Mouse (Mus musculus) cerebellum, postnatal 4 days (tissue): ENCODE results near the gene Gm20431.

ENCODE experiments used
- DNase-seq, 2 experiments: peaks; one replicate each; pipeline ENCODE4 v3.0.0; 2022; ENCODE audit warnings: low spot score in 2 of 2, mixed read lengths in 1 of 2

Gm20431 gene

DNA sequence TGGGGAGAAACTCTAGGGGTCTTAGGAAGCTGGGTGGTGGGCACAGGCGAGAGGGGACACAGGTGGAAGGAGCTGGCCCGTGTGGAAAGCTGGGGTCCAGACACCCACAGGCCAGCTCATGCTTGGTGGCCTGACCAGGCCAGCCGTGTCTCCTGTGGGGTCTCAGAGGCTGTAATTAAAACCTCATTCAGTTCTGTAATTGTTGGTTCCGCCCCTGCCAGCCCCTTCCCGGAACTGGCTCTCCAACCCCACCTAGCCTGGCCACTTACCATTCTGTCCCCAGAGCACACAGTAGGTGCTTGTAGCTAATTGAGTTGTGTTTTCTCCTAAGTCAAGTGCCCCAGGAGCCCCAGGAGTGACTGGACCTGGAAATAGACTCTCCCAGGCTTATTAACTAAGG, 62.1 kb downstream of the Gm20431 start:
- no peak for DNase-seq

GRCm38 (mm10) chr2:167597492-167598186, 63.7 kb downstream of the Gm20431 start:
- DNase-seq, result no peak

DNA sequence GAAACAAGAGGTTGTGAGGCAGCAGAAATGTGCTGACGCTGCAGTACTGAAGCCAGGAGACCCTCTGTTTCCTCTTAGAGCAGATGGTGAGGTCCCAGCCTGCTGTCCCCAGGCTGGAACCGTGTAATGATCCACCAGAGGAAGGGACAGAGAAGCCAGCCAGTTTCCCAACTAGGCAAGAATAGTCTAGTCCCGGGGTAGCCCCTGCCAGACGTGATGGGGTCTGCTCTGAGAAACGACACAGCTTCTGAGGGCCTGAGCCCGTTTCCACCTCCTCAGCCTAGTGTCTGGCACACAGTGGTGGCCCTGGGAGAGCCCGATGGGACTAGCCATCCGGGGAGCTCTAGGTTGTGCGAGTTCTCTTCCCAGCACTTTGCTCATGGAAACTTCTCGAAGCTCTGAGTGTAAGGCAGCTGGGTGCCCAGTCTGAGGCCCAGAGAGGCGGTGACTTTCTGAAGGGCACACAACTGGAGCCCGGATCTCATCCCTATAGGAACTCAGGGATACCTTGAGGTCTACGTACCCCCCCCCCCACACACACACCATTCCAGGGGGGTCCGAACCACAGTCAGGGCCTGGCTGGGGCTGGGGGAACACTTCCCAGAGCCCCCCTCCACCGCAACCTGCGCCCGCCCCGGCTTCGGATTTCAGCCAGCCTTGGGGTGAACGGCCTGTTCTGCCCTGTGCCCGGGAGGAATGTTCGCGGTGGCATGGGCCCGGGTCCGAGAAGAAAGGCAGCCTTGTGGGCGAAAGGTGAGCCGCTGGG, 64.4 kb downstream of the Gm20431 start:
- no peak for DNase-seq

GRCm38 (mm10) chr2:167596262-167596661, 65.0 kb downstream of the Gm20431 start:
- DNase-seq, result no peak

DNA sequence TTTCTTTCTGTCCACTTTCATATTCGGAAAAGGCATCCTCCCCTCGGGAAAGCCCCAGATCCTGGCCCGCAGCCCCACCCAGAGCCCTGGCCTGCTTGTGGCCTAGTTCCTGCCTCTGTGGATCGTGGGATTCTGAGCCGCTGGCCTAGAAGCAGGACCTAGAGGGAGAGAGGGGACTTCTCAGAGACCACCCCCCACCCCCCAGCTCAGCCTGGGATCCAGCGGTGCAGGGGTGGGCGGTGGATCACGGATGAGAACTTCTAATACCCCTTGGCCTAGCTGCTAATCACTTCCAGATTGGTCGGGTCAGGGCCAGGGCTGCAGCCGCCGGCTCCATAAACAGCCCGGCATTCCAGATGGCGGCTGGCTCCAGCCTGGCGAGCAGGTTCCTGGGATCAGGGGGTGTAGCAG, 65.5 kb downstream of the Gm20431 start:
- peak in 1 of 2 experiments; percentile 38 for DNase-seq

DNA sequence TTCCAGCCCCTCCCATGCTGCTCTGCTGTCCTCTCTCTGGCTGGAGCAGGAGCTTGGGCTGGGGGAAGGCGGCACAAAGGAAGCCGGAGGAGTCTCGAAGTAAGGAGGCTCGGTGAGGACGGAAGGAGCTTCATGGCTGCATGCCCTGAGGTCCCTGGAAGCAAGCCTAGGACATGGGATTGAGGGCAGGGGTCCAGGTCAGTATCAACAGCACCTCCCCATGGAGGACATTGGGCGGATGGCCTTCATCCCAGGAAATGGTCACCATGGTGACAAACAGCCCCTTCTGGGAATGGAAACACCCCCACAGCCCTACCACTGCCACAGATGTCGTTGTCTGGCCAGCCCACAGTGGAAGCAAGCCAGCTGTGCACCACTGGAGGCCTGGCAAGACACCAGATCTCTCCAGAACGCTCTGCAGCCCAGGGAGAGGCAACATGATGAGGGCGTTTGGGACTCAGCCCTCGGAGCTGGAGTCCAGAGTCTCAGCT, 66.8 kb downstream of the Gm20431 start:
- DNase-seq, result peak; percentile 48 to 76

- no peak for DNase-seq
These were observed 67.6 kb downstream of the Gm20431 start for GRCm38 (mm10) chr2:167593551-167594250.

DNA sequence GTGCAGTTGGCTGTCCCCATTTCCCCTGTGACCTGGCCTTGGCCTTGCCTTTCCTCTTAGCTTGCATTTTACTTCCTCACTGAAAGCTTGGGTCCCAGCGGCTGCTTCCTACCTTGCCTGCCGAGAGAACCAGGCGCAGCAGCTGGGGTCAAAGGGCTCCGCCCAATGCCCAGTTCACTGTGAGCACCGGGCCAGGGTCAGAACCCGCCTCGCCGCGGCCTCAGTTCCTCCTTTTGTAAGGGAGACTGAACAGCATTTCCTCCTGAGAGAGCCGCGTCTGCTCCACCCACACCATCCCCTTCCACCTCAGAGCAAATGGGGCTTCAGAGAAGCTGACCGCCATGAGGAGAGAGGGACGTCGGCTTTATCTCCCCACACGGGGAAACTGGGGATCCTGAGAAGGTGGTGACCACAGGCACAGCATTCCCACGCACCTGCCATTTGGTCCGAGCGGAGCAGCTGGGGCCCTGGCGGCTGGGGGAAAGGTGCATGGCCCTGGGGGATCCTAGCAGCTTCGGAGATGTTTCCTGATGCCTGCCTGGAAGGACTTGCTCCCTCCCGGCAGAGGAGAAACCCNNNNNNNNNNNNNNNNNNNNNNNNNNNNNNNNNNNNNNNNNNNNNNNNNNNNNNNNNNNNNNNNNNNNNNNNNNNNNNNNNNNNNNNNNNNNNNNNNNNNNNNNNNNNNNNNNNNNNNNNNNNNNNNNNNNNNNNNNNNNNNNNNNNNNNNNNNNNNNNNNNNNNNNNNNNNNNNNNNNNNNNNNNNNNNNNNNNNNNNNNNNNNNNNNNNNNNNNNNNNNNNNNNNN, 72.3 kb downstream of the Gm20431 start:
- DNase-seq, result no peak

GRCm38 (mm10) chr2:167586976-167587375, 74.3 kb downstream of the Gm20431 start:
- DNase-seq, result no peak

DNA sequence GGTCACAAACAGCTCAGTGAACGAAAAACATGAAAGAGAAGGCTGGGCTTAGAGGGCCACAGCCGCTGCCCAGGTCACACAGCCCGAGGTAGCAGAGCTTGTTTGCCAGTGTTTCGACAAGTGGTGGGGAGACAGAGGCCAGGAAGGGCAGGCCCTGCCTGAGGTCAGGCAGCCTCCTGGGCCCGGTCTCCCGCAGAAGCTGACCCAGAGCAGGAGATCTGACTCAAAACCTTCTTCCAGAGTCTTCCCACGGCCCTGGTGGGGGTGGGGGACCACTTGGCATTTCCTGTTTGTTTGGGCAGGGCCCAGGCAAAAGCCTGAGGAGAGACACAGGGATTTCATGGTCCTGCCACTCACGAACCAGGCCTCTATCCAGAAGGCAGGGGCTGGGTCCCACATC, 75.3 kb downstream of the Gm20431 start:
- no peak for DNase-seq

DNA sequence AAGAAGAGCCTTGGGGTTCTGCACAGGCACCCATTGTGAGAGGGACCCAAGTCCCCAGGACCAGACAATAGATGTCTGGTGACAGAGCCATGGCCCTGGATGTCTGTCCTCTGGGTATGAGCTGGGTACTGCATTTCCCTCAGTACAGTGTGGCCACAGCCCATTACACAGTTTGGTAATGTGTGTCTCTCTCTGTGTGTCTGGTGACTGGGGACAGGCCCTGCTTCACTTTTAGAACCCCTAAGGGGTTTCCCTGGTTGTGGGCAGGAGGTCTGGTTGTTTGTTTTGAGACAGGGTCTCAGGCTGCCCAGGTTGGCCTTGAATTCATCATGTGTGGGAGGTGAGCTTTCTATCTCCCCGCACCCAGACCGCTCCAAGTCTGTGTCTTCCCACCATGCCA, 76.0 kb downstream of the Gm20431 start:
- no peak for DNase-seq

- no peak for DNase-seq
These were observed 77.9 kb downstream of the Gm20431 start for GRCm38 (mm10) chr2:167583161-167583952.

DNA sequence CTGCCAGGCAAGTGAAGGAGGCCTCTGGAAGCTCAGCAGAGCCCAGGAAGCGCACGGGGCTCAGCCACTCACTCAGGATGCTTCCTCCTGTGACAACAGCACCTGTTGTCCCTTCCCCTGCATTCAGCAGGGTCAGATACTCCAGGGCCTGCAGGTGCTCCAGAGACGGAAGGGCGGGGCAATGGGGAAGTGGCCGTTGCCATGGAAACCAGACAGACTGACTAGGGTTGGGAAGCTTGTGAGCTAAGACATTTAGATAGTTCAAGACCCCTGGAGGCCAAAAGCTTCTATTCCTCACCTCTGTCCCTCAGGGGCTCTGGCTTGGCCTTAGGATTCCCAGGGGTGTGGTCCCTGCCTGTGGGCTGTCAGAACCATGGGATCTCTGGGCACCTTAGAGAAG, 82.8 kb downstream of the Gm20431 start:
- DNase-seq, result no peak

- no peak for DNase-seq
These were observed 84.0 kb downstream of the Gm20431 start for GRCm38 (mm10) chr2:167577186-167577785.

DNA sequence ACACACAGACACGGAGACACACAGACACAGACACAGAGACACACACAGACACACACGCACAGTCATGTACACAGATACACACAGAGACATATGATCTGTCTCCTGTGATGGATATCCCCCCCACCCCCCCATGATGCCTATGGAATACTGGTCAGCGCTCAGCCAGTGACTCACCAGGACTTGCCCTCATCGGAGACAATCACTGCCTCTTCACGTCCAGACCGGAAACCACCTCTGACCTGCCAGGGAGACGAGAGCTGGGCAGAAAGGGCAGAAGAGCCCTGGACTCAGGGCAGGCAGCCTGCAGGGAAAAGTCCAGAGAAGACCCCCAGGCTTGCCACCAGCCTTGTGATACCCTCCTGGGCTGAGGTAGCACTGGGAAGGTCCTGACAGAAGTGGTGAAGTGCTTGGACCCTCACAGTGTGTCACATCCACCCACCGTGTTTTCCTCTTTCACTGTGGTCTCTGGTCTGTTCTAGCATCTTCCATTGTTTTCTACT, 85.1 kb downstream of the Gm20431 start:
- DNase-seq, result no peak

GRCm38 (mm10) chr2:167575581-167575980, 85.7 kb downstream of the Gm20431 start:
- DNase-seq, result no peak

DNA sequence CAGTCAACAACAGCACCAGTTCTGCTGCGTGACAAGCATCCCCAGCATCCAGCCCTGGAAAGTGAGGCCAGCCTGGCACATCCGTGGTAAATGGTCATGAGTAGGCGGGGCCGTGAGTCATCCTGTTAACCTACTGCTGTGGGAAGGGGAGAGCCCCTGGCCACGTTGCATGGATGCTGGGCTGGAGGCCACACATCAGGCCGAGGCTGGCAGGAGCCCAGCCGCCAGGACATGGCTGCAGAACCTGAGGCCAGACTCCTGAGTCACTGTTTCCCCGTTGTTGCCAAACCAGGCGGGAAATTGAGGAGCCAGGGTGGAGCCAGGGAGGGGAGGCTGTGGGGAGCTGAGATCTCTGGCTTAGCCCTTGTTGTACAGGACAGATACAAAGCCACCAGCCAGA, 86.5 kb downstream of the Gm20431 start:
- DNase-seq, result no peak

DNA sequence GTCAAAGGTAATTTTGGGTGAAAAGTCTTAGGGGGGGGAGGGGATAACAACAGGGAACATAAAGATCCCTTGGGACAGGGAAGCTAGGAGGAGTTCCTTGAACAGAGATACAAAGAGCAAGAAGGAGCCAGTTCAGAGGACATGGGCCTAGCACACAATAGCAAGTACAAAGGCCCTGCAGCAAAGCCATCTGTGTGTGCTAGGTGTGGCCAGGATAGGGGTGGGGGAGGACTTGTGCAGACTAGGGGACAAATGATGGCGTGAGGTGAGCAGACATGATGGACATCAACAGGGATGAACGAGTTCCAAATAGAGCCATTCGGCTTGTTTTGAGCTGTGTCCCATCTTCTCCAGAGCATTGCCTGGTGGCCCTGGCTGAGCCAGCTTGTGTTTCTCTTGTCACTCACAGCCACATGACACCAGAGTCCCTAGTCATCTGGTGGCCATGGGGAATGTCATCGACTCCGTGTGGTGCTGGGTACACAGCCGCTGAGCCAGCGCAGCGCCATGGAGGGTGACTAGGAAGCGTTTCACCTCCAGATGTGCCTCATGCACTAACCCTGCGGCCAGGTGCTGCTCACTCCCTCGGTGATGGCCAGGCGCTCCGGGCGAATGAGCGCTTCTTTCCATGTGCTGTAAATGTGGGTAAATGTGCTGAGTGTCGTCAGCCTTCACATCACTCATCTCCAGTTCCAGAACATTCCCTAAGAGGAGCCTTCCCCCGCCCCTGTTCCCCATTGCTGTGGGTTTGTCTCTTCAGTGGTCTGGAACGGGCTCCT, 89.7 kb downstream of the Gm20431 start:
- no peak for DNase-seq

DNA sequence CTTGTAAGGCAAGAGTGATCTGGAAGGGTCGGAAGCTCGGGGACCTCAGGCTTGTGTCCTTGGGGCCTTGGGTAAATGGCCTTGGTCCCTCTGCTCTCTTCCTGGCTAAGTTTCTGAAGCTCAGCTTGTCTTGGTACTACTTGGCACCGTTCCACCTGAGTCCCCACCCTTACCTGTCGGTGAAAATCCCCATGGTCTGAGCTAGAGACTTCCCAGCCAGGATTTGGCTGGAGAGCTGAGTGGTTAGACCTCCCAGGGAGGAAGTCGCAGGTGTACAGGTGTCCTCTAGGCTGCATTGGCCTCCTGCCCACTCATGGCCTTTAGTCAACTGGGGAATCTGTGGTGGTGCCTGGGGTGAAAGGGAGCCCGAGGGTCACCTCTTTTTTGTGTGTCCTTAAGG, 90.5 kb downstream of the Gm20431 start:
- DNase-seq, result no peak
